Mouse (Mus musculus) intestine, embryonic 14.5 days (tissue): ENCODE measurements around the gene Ganc. TPM values are rescaled to one million over a fixed set of nuclear protein-coding genes. Genes with fewer than 3 reads are reported as not detected.

Experiments used
- ATAC-seq: fragments of 200-750 bp; cut with Nextera tagmentation; replicated peaks from 2 replicates; pipeline ENCODE4 v1.8.0; 2017; ENCODE audit warnings: low read depth, moderate number of reproducible peaks, moderate TSS enrichment, moderate library complexity; ENCODE audit not compliant: low FRiP score, low TSS enrichment
- DNase-seq: peaks from one replicate; pipeline ENCODE4 v3.0.0-alpha.2; 2018; ENCODE audit warnings: low spot score
- H3K27ac ChIP-seq: fragments of 300-500 bp; sonication (generic); 2 replicates; pipeline ENCODE4 v1.5.1; 2014; ENCODE audit warnings: low read depth, mild to moderate bottlenecking, control low read depth
- H3K27me3 ChIP-seq: fragments of 300-500 bp; sonication (generic); replicated peaks from 2 replicates; pipeline ENCODE4 v1.6.1; 2014; ENCODE audit warnings: low read length, control low read depth; ENCODE audit not compliant: control insufficient read depth, insufficient read depth
- H3K36me3 ChIP-seq: fragments of 300-500 bp; sonication (generic); 2 replicates; pipeline ENCODE4 v1.6.1; 2014; ENCODE audit warnings: low read length, control low read depth; ENCODE audit not compliant: control insufficient read depth, insufficient read depth
- H3K4me1 ChIP-seq: fragments of 300-500 bp; sonication (generic); replicated peaks from 2 replicates; pipeline ENCODE4 v1.6.1; 2014; ENCODE audit warnings: low read length, control low read depth, mixed read lengths; ENCODE audit not compliant: control insufficient read depth, insufficient read depth
- H3K4me2 ChIP-seq: fragments of 300-500 bp; sonication (generic); 2 replicates; pipeline ENCODE4 v1.6.1; 2014; ENCODE audit warnings: low read length
- H3K4me3 ChIP-seq: fragments of 300-500 bp; sonication (generic); 2 replicates; pipeline ENCODE4 v1.5.1; 2014; ENCODE audit warnings: low read depth, low read length, control low read depth, mixed read lengths
- H3K9ac ChIP-seq: fragments of 300-500 bp; sonication (generic); 2 replicates; pipeline ENCODE4 v1.6.1; 2014; ENCODE audit warnings: mild to moderate bottlenecking, low read length
- H3K9me3 ChIP-seq: fragments of 300-500 bp; sonication (generic); 2 replicates; pipeline ENCODE4 v1.6.1; 2016; ENCODE audit warnings: low read length, control low read depth; ENCODE audit not compliant: control insufficient read depth
- WGBS: fragments of 180-500 bp; shearing (Covaris S2); extraction: QIAGEN DNeasy Blood & Tissue Kit; methylation state at CpG from one replicate; pipeline ENCODE4 v1.1.7; 2014; 5-methylcytosine and 5-hydroxymethylcytosine counted together
- polyA plus RNA-seq: library from polyadenylated mRNA; unstranded; fragments of >200 nt; fragmentation: Nextera tagmentation; extraction: Ambion mirVana; gene quantifications from 2 replicates; pipeline ENCODE4 v1.2.1, GENCODE M21; 2014

Ganc gene
- polyA plus RNA-seq, 1 experiment from 2014 or later = 9.4 TPM

- no peaks in the 10 kb centered on the region for H3K36me3 ChIP-seq
- H3K4me3 ChIP-seq = no peak overlapping the region
- no peak overlapping the region for H3K9ac ChIP-seq
- WGBS = 55% methylated on average over 3 of the region's 3 CpGs
- no peaks in the 10 kb centered on the region for H3K4me1 ChIP-seq
- DNase-seq (peak; percentile 80), ATAC-seq (peak; percentile 41; the same call in 1 of the 2 replicates)
- no peak overlapping the region for H3K4me2 ChIP-seq
- H3K27ac ChIP-seq = no peak overlapping the region
- no peaks in the 10 kb centered on the region for H3K27me3 ChIP-seq
- H3K9me3 ChIP-seq = no peaks in the 10 kb centered on the region
Observed at GRCm38 (mm10) chr2:120478600-120478999, 74.9 kb downstream of the Ganc start.

GRCm38 (mm10) chr2:120481921-120482320 lies 78.2 kb downstream of the Ganc start:
- 62% methylated on average over 8 of the region's 8 CpGs for WGBS
- H3K36me3 ChIP-seq = no peaks in the 10 kb centered on the region
- no peaks in the 10 kb centered on the region for H3K9me3 ChIP-seq
- no peaks in the 10 kb centered on the region for H3K4me1 ChIP-seq
- no peak overlapping the region for H3K4me3 ChIP-seq
- no peak overlapping the region for H3K9ac ChIP-seq
- H3K4me2 ChIP-seq = no peak overlapping the region
- DNase-seq (no peak), ATAC-seq (no peak)
- no peak overlapping the region for H3K27ac ChIP-seq
- no peaks in the 10 kb centered on the region for H3K27me3 ChIP-seq

- WGBS = 59% methylated on average over 8 of the region's 8 CpGs
- H3K27me3 ChIP-seq = no peaks in the 10 kb centered on the region
- no peaks in the 10 kb centered on the region for H3K4me1 ChIP-seq
- H3K4me3 ChIP-seq = no peak overlapping the region
- no peak overlapping the region for H3K27ac ChIP-seq
- no peaks in the 10 kb centered on the region for H3K9me3 ChIP-seq
- DNase-seq (no peak), ATAC-seq (peak; percentile 60; the same call in 1 of the 2 replicates)
- no peaks in the 10 kb centered on the region for H3K36me3 ChIP-seq
- no peak overlapping the region for H3K4me2 ChIP-seq
- H3K9ac ChIP-seq = no peak overlapping the region
Observed at GRCm38 (mm10) chr2:120482506-120483389, 79.1 kb downstream of the Ganc start.

- Histone ChIP-seq H3K27me3 (no peaks in the 10 kb centered on the region), H3K4me3 (no peak overlapping the region), H3K4me2 (no peak overlapping the region), H3K4me1 (no peaks in the 10 kb centered on the region), H3K36me3 (no peaks in the 10 kb centered on the region), H3K27ac (no peak overlapping the region), H3K9me3 (no peaks in the 10 kb centered on the region), H3K9ac (no peak overlapping the region)
- no peak for ATAC-seq
- DNase-seq = no peak
- 90% methylated on average over 3 of the region's 3 CpGs for WGBS
Observed at GRCm38 (mm10) chr2:120484241-120484640, 80.5 kb downstream of the Ganc start.

GRCm38 (mm10) chr2:120493254-120493653 lies 89.6 kb downstream of the Ganc start:
- DNase-seq = no peak
- 46% methylated on average over 4 of the region's 4 CpGs for WGBS
- no peaks in the 10 kb centered on the region for H3K4me1 ChIP-seq

GRCm38 (mm10) chr2:120496511-120496910 lies 92.8 kb downstream of the Ganc start:
- Histone ChIP-seq H3K4me2 (no peak overlapping the region), H3K4me3 (no peak overlapping the region), H3K4me1 (peaks cover 10% of the 10 kb centered on the region; the same call in 1 of the 2 replicates), H3K9me3 (no peaks in the 10 kb centered on the region), H3K27ac (no peak overlapping the region), H3K9ac (no peak overlapping the region), H3K27me3 (no peaks in the 10 kb centered on the region), H3K36me3 (no peaks in the 10 kb centered on the region)
- 58% methylated on average over 3 of the region's 3 CpGs for WGBS
- no peak for ATAC-seq
- DNase-seq = no peak

More at GRCm38 (mm10) chr2:120493254-120493653, 89.6 kb downstream of the Ganc start:
- H3K27ac ChIP-seq = no peak overlapping the region
- no peaks in the 10 kb centered on the region for H3K36me3 ChIP-seq
- no peaks in the 10 kb centered on the region for H3K9me3 ChIP-seq
- no peak for ATAC-seq
- H3K27me3 ChIP-seq = no peaks in the 10 kb centered on the region
- H3K4me2 ChIP-seq = no peak overlapping the region
- H3K9ac ChIP-seq = no peak overlapping the region
- no peak overlapping the region for H3K4me3 ChIP-seq

- no peak overlapping the region for H3K4me2 ChIP-seq
Observed at GRCm38 (mm10) chr2:120499971-120500471, 96.3 kb downstream of the Ganc start.

GRCm38 (mm10) chr2:120501136-120501918 lies 97.6 kb downstream of the Ganc start:
- DNase-seq = no peak
- Histone ChIP-seq H3K9ac (no peak overlapping the region), H3K4me2 (no peak overlapping the region), H3K4me3 (no peak overlapping the region), H3K4me1 (peaks cover 13% of the 10 kb centered on the region; the same call in 1 of the 2 replicates), H3K27me3 (no peaks in the 10 kb centered on the region), H3K27ac (no peak overlapping the region), H3K9me3 (no peaks in the 10 kb centered on the region), H3K36me3 (peaks cover 13% of the 10 kb centered on the region)
- WGBS = 35% methylated on average over 17 of the region's 17 CpGs
- no peak for ATAC-seq

More at GRCm38 (mm10) chr2:120499971-120500471, 96.3 kb downstream of the Ganc start:
- DNase-seq (no peak), ATAC-seq (no peak)
- Histone ChIP-seq H3K4me1 (peaks cover 13% of the 10 kb centered on the region; the same call in 1 of the 2 replicates), H3K36me3 (no peaks in the 10 kb centered on the region; the same call in 1 of the 2 replicates), H3K27ac (no peak overlapping the region), H3K4me3 (no peak overlapping the region), H3K27me3 (no peaks in the 10 kb centered on the region), H3K9me3 (no peaks in the 10 kb centered on the region), H3K9ac (no peak overlapping the region)
- WGBS = 45% methylated on average over 6 of the region's 6 CpGs
